Mouse (Mus musculus): ENCODE measurements around the gene Pex1. TPM values are rescaled to one million over a fixed set of nuclear protein-coding genes. Genes with fewer than 3 reads are reported as not detected.

Pex1 gene
- 7.4 and 10.5 TPM in 2 replicates for polyA plus RNA-seq (2021; fragmentation: Nextera tagmentation)
- long read RNA-seq, experiment 1, full-length matches to known transcripts = 2 of 16 reads
- long read RNA-seq, experiment 1, partial matches to known transcripts = 12 of 16 reads
- long read RNA-seq, experiment 1, other reads (novel, unspliced or antisense) = 2 of 16 reads
- long read RNA-seq, experiment 2, full-length matches to known transcripts = 20 of 57 reads
- long read RNA-seq, experiment 2, partial matches to known transcripts = 16 of 57 reads
- long read RNA-seq, experiment 2, other reads (novel, unspliced or antisense) = 21 of 57 reads

GRCm38 (mm10) chr5:3595693-3596398, at the start of gene Pex1:
Pex1 (plus strand) TSS chr5:3596066.

DNA sequence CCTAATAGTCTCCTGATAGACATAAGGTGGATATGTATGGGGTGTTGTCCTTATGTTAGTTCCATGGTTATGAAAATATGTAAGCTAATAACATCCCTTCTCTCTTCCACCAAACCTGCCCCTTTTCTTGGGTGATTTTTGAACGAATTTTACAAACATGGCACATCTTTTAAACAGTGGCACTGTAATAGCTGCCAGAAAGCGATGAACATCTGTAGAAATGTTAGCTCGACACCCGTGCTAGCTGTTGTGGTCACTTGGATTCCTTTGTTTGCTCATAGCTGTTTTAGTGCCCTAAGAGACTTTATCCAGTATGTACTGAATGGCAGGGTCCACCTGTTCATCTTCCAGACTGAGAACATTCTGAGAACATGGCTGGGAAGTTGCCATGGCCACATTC, 24.6 kb upstream of the Pex1 start, which contains the start of gene 1700109H08Rik:
1700109H08Rik (plus strand) TSS at position 301 of the 400 bp plus-strand sequence.

GRCm38 (mm10) chr5:3596399-3596766, 517 bp downstream of the Pex1 start, which contains the start of gene Rbm48:
Rbm48 (minus strand) TSS chr5:3596585.

DNA sequence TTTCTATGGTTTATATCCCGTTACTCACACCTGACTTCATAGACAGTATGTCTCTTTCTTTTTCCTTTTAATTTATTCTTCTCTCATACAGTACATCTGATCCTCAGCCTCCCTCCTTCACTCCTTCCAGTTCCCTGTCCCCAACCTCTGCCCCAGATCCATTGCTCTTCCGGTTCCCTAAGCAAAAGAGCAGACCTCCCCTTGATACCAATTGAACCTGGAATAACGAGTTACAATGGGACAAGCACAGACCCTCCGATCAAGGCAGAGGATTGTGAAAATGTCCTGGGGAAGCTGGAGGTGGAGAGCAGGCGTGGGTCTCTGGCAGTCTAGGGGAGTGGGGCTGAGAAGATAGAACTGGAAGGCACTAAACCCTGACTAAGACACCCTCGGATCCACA, 55.0 kb downstream of the Pex1 start, which contains the start of gene Tmbim7:
Tmbim7 (plus strand) TSS at position 301 of the 400 bp plus-strand sequence.

DNA sequence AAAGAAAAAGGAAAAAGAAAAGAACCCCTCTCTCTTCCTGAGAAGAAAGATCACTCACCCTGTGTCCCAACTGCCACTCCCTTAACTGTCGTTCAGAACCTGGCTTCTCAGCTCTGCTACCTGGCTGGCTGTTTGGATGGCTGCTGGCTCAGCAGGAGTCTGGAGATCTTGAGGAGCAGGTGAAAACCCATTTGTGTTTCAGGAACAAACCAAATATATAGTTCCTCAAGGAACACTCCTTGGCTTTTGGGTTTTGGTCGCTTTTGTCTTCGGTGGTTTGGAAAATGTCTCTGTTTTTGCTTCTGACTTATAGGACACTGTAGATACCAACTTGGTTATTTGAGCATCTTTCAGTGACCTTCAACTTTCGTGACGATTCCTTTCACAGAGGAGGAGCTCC, 61.2 kb downstream of the Pex1 start, which contains the start of gene Gatad1:
Gatad1 (minus strand) TSS at position 101 of the 400 bp plus-strand sequence.

Small RNA genes within 50 kb of the gene (microRNA-seq; reads per million reads assigned to microRNA genes)
- gene Gm26238 = not detected

Other genes starting within 250 kb of the Pex1 start
- gene Fam133b, start 52.2 kb upstream of the Pex1 start, polyA plus RNA-seq (2021; fragmentation: Nextera tagmentation) = 25.1 and 26.7 TPM in 2 replicates
- gene 1700109H08Rik, start 24.5 kb upstream of the Pex1 start, polyA plus RNA-seq (2021; fragmentation: Nextera tagmentation) = 0.06 and 0.10 TPM in 2 replicates
- gene Rbm48, start 519 bp downstream of the Pex1 start, polyA plus RNA-seq (2021; fragmentation: Nextera tagmentation) = 11.6 and 17.0 TPM in 2 replicates
- gene Tmbim7, start 55.1 kb downstream of the Pex1 start, polyA plus RNA-seq (2021; fragmentation: Nextera tagmentation) = not detected in 2 replicates
- 121 and 161 TPM in 2 replicates for gene Gatad1, start 61.1 kb downstream of the Pex1 start, polyA plus RNA-seq (2021; fragmentation: Nextera tagmentation)
- gene Ankib1, start 206.9 kb downstream of the Pex1 start, polyA plus RNA-seq (2021; fragmentation: Nextera tagmentation) = 5.7 and 6.1 TPM in 2 replicates
- 9.4 and 10.8 TPM in 2 replicates for gene Krit1, start 207.1 kb downstream of the Pex1 start, polyA plus RNA-seq (2021; fragmentation: Nextera tagmentation)
- gene Lrrd1, start 249.1 kb downstream of the Pex1 start, polyA plus RNA-seq (2021; fragmentation: Nextera tagmentation) = not detected in 2 replicates